Mouse (Mus musculus): ENCODE results near the gene Pde1c.

DNA sequence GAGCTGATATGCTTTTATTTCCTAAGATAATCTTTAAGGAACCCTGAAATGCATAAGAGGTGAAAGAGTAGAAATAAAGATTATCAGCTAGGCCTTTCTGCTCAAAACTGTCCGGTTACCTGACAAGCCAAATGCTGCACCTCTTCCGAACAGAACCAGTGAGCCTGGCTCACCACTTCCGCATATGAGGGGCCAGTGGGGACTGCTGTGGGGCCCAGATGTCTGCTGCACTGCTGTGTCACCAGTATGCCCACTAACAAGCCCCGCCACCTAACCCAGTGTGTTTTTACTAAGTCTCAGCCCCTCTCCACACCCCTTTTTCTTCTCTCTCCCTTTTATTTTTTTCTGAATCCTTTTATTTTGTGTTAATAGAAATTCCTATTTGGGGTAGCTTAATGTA lies 17.9 kb downstream of the Pde1c start:
- TF ChIP-seq POLR2A (IDR thresholded peaks at IDR 0.05; ENCODE audit: borderline replicate concordance, extremely low read depth, insufficient read depth, insufficient read length, poor library complexity, severe bottlenecking) (no peak), CTCF (IDR thresholded peaks at IDR 0.05; ENCODE audit: borderline replicate concordance, extremely low read depth, insufficient read depth, insufficient read length) (no peak)

All from brain, embryonic 14.5 days (tissue).